Mouse (Mus musculus) v-Abl transformed pro-B cells (cell line): ENCODE data around the gene Fbf1.

Experiments
- in situ Hi-C, 2 experiments: fragments of 400-800 bp; cut with MboI; formaldehyde crosslinking; loops; one replicate each; pipeline ENCODE4 v1.15.1; 2025; ENCODE audit not compliant: unreplicated experiment in 2 of 2

Gene Fbf1

DNA sequence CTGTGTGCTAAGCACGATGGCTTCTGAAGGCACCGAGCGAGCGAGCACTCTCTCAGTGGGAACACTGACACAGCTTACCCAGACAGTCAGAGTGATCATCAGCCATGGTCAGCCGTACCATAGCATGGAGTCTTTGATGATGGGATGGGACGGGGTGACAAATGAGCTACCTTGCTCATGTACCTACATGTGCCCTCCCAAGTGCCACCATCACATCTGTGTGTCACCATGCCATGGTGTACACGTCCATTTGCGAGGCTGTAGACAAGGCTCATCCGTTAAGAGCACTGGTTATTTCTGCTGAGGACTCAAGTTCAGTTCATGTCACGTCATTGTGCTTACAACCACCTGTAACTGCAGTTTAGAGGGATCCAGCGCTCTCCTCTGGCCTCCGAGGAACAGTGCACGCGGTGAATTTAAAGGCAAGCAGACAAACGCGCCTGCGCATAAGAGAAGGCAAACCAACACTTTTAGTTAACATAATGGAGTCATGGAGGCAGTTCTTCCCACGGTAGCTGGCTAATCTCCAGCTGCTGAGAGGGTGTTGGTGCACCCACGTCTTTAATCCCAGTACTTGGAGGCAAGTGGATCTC, 56.3 kb downstream of the Fbf1 start:
- in situ Hi-C loops: no loop called here

DNA sequence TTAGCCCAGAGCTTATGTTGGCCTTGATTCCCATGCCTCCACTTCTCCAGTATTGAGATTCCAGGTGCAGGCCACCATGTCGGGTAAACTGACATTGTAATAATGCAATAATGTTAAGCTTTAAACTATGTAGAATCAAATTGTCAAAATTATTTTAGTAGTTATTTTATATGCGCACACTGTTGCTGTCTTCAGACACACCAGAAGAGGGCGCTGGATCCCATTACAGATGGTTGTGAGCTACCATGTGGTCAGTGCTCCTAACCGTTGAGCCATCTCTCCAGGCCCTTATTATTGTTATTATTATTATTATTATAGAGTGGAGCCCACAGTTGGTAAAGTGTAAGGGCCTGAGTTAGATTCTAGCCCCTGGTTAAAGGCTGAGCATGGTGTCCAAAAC, 56.9 kb downstream of the Fbf1 start:
- in situ Hi-C loops: no loop called here

DNA sequence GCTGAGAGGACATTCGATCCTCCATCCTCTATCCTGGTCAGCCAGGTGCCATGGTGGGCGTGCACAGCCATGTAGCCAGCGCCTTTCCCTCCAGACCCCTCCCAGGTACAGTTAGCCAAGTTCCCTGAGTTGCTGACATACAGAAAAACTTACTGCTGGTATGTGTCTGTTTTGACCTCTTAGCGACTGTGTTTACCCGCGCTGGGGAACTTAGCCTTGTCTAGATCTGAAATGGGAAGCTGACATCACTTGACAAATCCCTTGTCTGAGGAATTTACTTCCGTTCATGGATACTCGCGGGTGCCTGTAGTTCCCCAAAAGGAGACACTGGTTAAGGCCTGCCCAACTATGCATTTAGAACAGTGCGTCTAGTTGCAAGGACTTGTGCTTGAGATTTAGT, 57.4 kb downstream of the Fbf1 start:
- in situ Hi-C loops: no loop called here

DNA sequence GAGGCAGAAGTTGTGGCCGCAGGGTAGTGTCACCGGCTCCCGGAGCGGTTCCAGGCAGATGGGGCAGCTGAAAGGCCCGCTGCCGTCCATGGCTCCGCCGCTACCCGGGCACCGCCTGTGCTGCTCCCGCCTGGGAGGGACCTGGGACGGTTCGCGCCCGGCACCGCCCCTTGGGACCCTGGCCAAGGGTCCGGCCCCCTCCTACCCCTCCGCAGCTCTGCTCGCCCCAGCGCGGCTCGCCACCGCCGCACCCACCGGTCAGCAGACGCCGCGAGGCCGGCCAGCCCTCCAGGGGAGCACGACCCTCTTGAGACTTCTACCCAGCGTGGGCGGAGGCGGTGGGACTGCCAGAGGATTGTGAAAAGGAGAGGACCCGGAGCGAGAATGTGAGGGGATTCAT, 57.8 kb downstream of the Fbf1 start:
- in situ Hi-C loops: no loop called here

DNA sequence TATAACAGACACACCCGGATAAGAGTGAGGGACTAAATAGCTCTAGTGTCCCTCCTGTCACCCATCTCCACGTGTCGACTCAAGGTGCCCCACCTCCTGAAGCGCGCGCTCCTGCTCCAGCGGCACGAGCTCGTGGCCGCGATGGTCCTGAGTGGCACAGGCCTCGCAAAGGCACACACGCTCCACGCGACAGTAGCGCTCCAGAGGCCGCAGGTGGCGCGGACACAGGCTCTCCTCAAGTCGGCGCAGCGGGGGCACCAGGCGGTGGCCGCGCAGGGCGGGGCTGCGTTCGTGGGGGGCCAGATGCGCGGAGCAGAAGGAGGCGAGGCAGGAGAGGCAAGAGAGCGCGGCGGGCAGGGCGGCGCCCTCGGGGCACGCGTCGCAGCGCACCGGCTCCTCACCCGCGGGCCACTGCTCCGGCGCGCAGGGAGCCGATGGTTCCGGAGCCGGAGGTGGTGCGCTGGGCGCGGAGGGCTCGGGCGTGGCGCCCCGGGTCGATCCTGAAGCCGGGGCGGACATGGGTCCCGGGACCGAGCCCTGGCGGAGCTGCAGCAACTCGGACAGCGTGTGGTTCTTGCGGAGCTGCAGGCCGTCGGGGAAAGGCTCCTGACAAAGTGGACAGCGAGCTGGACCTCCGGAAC, 58.4 kb downstream of the Fbf1 start:
- in situ Hi-C loops: no loop called here

DNA sequence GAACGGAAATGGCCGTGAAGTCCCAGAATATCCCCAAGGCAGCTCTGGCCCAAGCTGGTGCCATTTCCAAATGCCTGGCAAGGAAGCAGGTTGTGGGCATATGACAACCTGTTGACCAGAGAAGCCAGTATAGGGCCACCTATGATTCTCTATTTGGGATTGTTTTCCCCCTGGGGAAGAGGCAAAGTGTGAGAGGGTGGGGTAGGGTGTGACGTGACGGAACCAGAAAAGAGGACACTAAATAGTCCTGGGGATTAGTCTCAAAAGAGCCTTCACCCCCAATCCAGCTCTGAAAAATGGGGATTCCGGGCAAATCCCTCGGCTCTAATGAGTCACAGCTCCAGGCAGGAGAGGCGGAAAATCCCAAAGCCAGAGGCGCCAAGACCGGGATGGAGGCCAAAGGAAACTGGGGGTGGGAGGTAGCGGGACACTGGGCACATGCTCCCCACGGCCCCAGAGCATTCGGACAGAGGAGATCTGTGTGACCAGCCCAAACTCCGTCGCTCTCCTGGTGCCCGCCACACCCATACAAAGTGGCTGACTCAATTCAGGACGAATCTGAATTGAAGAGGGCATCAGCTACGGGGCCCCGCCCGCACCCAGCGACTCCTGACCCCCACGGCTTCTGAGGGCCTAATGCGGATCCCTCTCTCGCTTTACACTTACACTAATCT, 59.4 kb downstream of the Fbf1 start:
- in situ Hi-C loops: no loop called here

DNA sequence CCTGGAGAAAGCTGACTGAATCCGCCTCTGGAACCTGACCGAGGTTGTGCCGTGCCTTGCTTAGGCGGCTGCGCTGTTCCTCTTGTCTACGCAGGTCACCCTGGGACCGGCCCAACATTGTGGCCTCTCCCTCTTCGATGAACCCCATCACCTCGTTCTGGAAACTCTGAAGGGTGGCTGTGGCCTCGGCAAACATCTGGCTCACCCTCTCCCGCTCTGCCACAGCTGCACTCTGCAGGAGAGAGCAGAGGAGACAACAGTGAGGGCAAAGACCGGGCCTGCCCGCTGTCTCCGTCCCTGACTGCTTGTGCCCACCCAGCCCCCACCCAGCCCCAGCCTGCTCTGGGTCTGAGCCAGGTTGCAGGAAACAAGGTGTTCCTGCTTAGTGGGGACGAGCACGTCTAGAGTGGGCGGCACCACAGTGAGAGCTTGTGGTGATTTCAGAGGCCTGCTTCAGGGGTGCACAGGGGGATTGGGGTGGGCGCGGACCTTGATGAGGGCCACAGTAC, 60.1 kb downstream of the Fbf1 start:
- in situ Hi-C loops: no loop called here

DNA sequence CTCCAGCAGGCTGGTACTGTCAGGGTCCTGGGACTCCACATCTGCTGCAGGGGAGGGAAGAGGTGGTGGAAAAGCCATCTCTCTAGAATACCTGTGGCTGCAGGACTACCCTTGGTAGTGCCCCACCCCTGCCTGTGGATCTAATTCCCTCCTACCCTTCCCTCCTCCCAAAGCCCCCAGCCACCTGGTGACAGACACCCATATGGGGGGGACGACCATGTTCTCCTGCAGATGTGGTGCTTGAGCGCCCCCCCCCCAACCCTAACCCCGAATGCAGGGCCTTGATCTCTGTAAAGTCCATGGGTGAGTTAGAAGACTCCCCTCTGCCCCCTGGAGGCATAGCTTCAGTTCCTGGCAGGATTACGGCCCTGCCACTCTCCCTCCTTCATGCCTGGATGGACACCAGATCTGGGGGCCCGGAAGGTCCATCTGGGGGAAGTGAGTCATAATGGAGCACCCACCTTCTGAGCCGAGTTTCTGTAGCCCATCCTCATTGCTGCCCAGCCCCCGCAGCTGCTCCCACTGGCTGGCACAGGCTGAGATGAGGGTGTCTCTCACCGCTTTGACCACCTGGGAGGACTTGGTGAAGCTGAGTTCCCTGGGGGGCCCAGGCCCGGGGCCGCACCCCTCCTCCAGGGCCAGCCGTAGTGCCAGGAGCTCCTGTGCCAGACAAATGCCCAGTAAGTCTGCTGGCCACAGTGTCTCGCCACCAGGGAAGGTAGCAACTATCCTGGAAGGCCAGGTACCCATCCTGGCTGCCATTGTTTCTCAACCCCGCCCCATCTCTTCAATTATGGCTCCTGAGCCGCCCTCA, 60.8 kb downstream of the Fbf1 start:
- in situ Hi-C loops: no loop called here

DNA sequence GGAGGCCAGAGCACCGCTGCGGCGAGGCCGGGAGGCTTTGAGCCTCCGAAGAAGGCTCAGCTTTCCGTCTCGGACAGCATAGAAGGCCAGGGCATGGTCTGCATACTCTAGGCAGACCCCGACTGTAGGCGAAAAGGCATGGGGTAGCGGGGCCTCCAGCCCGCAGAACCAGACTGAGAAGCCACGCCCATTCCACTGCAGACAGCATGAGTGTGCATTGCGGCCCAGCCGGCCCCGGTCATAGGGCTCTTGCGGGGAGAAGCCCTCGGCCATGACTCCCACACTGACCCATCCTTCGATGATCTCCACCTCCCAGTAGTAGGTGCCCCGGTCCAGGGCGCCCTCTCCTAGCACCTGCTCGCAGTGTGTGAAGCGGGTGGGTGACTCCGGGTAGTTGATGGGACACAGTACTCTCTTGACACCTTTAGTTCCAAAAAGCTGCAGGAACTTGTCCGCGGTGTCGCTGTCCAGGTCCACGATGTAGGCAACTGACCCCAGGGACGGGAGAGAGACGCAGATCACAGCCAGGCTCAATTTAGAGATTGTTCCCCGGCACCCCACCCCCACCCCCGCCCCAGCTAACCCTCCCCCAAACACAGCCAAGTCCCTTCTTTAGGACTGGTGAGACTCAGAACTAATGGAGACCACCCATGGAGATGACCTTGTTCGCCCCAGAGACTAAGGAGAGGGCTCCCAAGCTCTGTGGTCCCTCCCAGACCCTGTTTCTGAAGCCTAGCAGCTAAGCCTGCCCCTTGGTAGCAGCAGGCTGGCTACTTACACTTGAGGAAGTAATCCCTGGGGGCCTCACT, 61.6 kb downstream of the Fbf1 start:
- in situ Hi-C loops: no loop called here

DNA sequence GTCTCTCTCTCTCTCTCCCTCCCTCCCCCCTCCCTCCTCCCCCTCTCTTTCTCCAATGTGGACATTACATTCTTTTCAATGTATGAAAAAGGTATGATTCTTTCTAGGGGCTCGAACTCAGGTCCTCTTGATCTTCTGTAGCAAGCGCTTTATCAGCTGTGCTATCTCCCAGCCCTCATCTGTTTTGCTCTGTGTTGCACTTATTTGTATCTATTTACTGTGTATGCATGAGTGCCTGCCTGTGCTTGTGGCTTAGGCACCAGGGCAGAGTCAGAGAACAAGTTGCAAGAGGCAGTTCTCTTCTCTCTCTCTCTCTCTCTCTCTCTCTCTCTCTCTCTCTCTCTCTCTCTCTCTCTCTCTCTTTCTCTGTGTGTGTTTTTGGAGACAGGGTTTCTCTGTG, 62.9 kb downstream of the Fbf1 start:
- in situ Hi-C loops: no loop called here

DNA sequence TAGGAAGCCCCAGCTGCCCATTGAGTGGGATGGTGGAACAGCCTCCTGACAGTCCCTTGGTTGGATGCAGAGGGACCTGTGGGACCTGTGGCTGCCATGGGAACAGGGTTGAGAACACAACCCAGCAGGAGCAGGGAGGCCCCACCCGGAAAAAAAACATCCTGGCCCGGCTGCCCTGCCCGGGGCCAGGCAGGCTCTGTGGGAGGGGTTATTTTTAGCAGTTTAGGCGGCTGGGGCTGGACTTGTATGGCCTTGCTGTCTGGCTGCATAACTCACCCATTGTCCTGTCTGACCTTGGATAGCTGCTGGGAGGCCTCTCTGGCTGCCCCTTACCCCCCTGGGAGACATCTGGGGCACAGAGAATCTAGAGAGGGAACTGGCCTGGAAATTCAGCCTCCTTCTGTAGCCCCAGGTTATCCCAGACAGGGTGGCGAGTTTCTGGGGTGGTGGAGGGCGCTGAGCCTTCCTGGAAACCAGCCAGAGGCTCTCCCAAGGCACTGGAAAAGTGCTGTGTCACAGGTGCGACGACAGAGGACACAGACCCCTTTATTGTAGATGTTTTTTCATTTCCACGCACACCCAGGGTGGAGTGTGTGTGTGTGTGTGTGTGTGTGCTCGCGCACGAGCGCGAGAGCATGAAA, 63.8 kb downstream of the Fbf1 start:
- in situ Hi-C loops: no loop called here

DNA sequence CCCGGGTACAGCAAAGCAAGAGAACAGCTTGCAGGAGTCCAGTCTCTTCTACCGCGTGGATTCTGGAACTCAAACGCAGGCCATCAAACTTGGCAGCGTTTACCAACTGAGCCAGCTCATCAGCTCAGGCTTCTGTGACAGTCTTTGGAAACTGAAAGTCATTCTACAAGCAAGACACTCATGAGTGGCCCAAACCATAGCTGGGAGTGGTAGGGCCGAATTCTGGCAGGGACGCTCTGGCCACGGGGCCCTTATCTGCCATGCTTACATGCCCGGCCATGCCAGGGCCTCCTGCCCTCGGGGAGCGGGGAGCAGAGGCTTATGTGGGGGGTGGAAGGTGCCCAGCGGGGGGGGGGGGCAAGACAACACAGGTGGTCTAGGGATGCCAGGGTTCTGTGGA, 64.4 kb downstream of the Fbf1 start:
- in situ Hi-C loops: no loop called here

DNA sequence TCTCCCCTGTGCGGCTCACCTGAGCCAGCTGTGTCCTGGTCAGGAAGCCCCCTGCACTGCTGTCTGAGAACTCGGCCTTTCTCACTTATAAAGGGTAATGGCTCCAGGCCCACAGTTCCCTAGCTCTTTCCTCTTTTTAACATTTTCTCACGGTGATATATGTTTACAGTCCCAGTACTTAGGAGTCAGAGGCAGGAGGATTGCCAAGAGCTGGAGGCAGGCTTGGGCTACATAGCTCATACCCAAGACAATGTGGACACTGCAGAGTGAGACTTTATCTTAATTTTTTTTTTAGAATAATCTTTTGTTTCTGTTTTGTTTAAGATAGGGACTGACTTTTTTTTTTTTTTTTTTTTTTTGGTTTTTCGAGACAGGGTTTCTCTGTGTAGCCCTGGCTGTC, 65.5 kb downstream of the Fbf1 start:
- in situ Hi-C loops: no loop called here

DNA sequence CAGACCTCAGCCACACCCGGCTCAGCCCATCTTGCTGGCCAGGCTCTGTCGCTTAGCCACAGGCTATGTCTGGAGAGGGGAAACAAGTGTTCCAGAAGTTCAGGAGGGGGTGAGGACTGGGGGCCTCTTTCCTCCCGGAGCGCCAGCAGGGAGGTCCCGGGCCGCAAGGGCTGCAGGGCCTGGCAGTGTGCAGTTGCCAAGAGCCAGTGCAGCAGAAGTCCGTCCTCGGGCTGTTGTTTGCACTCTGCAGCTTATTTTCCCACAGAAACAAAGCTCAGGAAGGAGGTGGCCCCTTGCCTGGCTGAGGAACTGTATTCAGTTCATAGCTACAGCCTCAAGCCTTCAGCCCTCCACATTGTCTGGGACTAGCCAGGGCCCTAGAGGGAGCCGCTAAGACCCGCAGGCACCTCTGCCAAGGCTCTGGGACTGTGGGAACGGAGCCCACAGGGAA, 66.0 kb downstream of the Fbf1 start:
- in situ Hi-C loops: no loop called here

DNA sequence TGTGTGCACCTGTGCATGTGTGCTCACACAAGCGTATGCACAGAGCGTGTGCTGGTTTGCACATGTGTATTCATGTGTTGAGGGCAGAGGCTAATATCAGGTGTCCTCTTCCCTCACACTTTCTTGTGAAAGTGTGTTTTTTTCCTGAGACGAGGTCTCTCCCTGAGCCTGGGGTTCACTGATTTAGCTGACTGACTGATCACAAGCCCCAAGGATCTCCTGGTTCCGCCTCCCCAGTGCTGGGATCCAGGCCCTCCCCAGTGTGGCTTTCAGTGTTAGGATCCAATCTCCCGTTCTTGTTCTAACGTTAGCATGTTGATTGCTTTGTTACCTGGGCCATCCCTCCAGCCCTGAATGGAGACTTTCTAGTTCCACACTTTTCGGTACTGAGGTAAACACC, 67.1 kb downstream of the Fbf1 start:
- in situ Hi-C loops: no loop called here

DNA sequence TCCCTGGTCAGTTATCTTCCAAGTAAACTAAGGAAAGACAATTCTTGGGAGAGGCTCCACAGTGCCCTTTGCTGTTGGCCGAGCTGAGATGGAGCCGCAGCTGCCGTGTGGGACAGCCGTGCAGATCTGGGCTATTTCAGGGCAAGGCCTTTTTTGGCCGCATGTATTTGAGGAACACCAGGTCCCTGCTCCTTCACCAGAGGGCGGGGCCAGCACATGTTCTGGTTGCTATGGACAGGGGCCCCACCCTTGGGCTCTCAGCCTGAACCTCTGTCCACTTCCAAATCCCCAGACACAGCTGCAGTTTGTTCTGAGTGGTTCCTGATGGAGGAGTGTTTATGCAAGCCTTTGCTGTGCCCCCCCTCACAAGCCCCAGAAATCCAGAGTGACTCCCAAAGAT, 67.6 kb downstream of the Fbf1 start:
- in situ Hi-C loops: no loop called here

DNA sequence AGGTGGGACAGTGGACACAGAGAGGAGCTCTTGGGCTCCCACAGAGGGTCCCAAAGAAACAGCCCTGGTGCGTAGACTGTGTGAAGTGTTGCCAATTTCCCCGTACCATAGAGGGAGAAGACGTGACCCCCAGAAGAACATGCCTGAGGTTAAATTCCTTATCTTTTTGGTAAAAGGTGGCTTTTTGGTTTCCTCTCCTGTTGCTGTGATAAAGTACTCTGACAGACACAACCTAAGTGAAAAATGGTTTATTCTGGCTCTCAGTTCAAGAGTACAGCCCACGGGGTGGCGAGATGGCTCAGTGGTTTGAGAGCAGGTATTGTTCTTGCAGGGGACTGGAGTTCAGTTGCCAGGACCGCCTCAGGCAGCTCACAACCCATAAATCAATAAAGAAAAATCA, 68.5 kb downstream of the Fbf1 start:
- in situ Hi-C loops: no loop called here

DNA sequence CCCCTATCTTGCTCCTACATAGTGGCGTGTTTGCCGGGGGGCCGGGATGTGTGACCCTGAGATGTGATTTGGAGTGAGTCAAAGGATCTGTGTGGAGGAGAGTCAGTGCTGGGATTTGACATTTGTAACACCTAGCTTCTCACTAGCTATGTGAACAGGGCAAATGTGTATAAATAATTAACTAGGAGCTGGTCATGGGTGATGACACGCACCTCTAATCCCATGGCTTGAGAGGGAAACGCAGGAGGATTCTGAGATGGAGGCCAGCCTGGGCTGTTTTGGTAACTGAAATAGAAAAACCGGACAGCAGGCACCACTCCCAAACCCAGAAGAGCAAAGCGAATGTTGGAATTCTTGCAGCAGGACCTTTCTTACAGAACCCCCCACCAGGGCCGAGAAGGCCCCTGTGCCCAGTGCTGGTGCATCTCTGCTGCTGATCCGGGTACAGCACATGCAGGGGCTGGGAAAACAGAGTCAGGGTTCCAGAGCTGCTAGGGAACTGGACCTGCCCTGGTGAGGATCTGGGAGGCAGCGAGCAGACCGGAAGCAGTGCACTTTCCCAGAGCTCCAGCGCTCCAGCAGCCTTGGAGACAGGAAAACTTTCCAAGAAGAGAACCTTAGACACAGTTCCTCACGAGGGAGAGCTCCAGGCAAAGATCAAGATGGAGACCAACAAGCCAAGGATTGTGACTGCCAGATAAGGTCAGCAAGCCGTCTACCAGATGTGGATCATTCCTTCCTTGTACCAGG, 69.1 kb downstream of the Fbf1 start:
- in situ Hi-C loops: no loop called here
